21 mouse cellular contexts compared by ENCODE assay signal in the genomic region with DNA sequence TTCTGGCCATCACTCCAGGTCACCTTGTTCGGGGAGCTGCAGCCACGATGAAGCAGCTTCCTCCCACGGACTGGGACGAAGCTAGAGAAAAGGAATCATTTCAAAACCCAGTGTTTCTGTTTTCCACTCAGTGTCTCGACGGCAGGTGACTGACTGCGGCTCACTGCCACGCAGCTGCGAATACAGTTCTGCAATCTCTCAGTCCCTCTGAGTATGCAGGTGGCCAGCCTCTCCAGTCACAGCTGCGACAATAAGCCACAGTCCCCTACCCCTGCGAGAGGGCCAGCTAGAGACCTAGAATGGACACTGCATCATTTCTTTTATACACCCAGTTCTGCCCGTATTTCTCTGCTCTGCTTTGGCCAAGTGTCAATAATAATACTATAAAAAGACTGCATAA. TPM values are rescaled to one million over a fixed set of nuclear protein-coding genes. Genes with fewer than 3 reads are reported as not detected.
"Had no signal": no experiment of that assay in that cellular context is flagged by ENCODE, and none has a peak within 500 bp of the region (broad histone marks: within the 10 kb centered on the region; RNA-seq: fewer than 3 reads in every experiment).

No protein-coding gene starts in this region.

- H3K27ac ChIP-seq: kidney, embryonic 15.5 days; liver, embryonic 13.5 days; lung, embryonic 15.5 days; macrophage; midbrain, embryonic 15.5 days; neural tube, embryonic 13.5 days had no signal

- DNase-seq: kidney, adult 2 months; kidney, postnatal 25 days; layer of hippocampus, adult 9-11 months; layer of hippocampus, postnatal 36 days; left cerebral cortex, postnatal 4 days; liver, embryonic 13.5 days; liver, postnatal 0 days; lung, postnatal 14 days; right cerebral cortex, postnatal 25 days; spleen, adult 18-20 months; thymus, adult 18-20 months; thymus, postnatal 14 days had no signal

- H3K36me3 ChIP-seq: kidney, embryonic 15.5 days; liver, embryonic 13.5 days; lung, embryonic 15.5 days; midbrain, embryonic 15.5 days; neural tube, embryonic 13.5 days had no signal

- ATAC-seq: intestine, embryonic 16.5 days; liver, postnatal 0 days; midbrain, embryonic 15.5 days had no signal

- H3K4me1 ChIP-seq: liver, embryonic 13.5 days; lung, embryonic 15.5 days; megakaryocyte, embryonic 14.5 days; midbrain, embryonic 15.5 days had no signal

- H3K4me2 ChIP-seq: kidney, embryonic 15.5 days; liver, embryonic 13.5 days; lung, embryonic 15.5 days; midbrain, embryonic 11.5 days; midbrain, embryonic 15.5 days; neural tube, embryonic 13.5 days had no signal

- H3K27me3 ChIP-seq: kidney, embryonic 15.5 days; liver, embryonic 13.5 days; lung, embryonic 15.5 days; megakaryocyte, embryonic 14.5 days; midbrain, embryonic 15.5 days; neural tube, embryonic 13.5 days had no signal

- H3K4me3 ChIP-seq: kidney, embryonic 15.5 days; liver, embryonic 13.5 days; lung, embryonic 15.5 days; megakaryocyte, embryonic 14.5 days; midbrain, embryonic 15.5 days; neural tube, embryonic 13.5 days had no signal

- H3K9me3 ChIP-seq: kidney, embryonic 15.5 days; liver, embryonic 13.5 days; lung, embryonic 15.5 days; megakaryocyte, embryonic 14.5 days; midbrain, embryonic 15.5 days; neural tube, embryonic 13.5 days had no signal

- H3K9ac ChIP-seq: kidney, embryonic 15.5 days; liver, embryonic 13.5 days; liver, postnatal 0 days; lung, embryonic 15.5 days; midbrain, embryonic 15.5 days; neural tube, embryonic 13.5 days had no signal

RNA-seq across cellular contexts. Expression of a gene that starts 36.3 kb away (rescaled TPM):
- total RNA-seq: monocyte, adult 5-6 weeks had no signal
- polyA plus RNA-seq: macrophage had no signal
